Mouse (Mus musculus) embryo, embryonic 10.5 days (tissue): ENCODE data around the gene Cyp4f18.
"Not testable (repeated sequence)": the region's sequence is repeated elsewhere in the genome, so short reads cannot be mapped to it uniquely, and the experiment has no call there.

Experiments
- DNase-seq: peaks from one replicate; pipeline ENCODE4 v3.0.0-alpha.2; 2015; ENCODE audit warnings: low spot score

The Cyp4f18 gene

GRCm38 (mm10) chr8:71974211-71974610 is 35.2 kb downstream of the Cyp4f18 start:
- no peak for DNase-seq

- peak; percentile 50 for DNase-seq
Observed at GRCm38 (mm10) chr8:71971945-71972344, 37.5 kb downstream of the Cyp4f18 start.

- no peak for DNase-seq
Observed at GRCm38 (mm10) chr8:71968636-71969035, 40.8 kb downstream of the Cyp4f18 start.

- DNase-seq, result no peak
Observed at GRCm38 (mm10) chr8:71968100-71968499, 41.3 kb downstream of the Cyp4f18 start.

GRCm38 (mm10) chr8:71967261-71967660 is 42.2 kb downstream of the Cyp4f18 start:
- DNase-seq, result no peak

- no peak for DNase-seq
Observed at GRCm38 (mm10) chr8:71966411-71966810, 43.0 kb downstream of the Cyp4f18 start.

- DNase-seq, result no peak
Observed at GRCm38 (mm10) chr8:71965166-71965565, 44.3 kb downstream of the Cyp4f18 start.

- no peak for DNase-seq
Observed at GRCm38 (mm10) chr8:71964051-71964450, 45.4 kb downstream of the Cyp4f18 start.

- no peak for DNase-seq
Observed at GRCm38 (mm10) chr8:71961796-71962195, 47.6 kb downstream of the Cyp4f18 start.

- DNase-seq, result no peak
Observed at GRCm38 (mm10) chr8:71960483-71960882, 48.9 kb downstream of the Cyp4f18 start.

- no peak for DNase-seq
Observed at GRCm38 (mm10) chr8:71954666-71955065, 54.8 kb downstream of the Cyp4f18 start.

- not testable (repeated sequence) for DNase-seq
Observed at GRCm38 (mm10) chr8:71952961-71953700, 56.3 kb downstream of the Cyp4f18 start.

- no peak for DNase-seq
Observed at GRCm38 (mm10) chr8:71952489-71952888, 56.9 kb downstream of the Cyp4f18 start.

GRCm38 (mm10) chr8:71951436-71952161 is 57.8 kb downstream of the Cyp4f18 start:
- peak; percentile 31 for DNase-seq

GRCm38 (mm10) chr8:71950482-71951221 is 58.8 kb downstream of the Cyp4f18 start, which contains the start of gene Zfp961:
Zfp961 (plus strand) TSS chr8:71951038.
- peak; percentile 99 for DNase-seq

- DNase-seq, result no peak
Observed at GRCm38 (mm10) chr8:71948624-71949023, 60.8 kb downstream of the Cyp4f18 start.

- DNase-seq, result no peak
Observed at GRCm38 (mm10) chr8:71941776-71942175, 67.7 kb downstream of the Cyp4f18 start.

GRCm38 (mm10) chr8:71940293-71941208 is 68.9 kb downstream of the Cyp4f18 start:
- no peak for DNase-seq
